Mouse (Mus musculus) olfactory bulb, adult 2 months (tissue): ENCODE results near the gene Tubgcp2.

Experiments
- CTCF ChIP-seq: fragments of 200-500 bp; IDR thresholded peaks from 2 replicates; pipeline ENCODE4 v1.5.1; 2012; ENCODE audit warnings: low read depth, mild to moderate bottlenecking, low read length, moderate library complexity; ENCODE audit not compliant: insufficient read depth
- POLR2A ChIP-seq: fragments of 200-500 bp; IDR thresholded peaks from 2 replicates; pipeline ENCODE4 v1.6.1; 2012; ENCODE audit warnings: mild to moderate bottlenecking, low read depth, low read length, moderate library complexity; ENCODE audit not compliant: insufficient read depth

DNA sequence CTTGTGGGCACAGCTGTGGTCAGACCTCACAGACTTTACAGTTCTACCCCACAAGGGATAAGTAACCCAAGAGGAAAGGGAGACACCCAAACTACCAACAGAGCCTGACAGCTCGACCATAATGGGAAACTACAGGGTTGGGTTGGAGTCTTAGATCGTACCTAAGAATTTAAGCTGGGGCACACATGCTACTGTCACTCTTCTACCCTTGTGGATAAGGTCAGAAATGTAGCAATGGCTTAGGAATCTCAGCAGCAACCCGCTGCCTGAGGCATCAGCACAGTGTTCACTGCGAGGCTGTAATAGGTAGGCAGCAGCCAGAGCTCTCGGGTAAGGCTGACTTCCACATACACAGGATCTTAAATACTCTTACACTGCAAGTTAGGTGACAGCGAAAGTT is 42.9 kb downstream of the Tubgcp2 start:
- TF ChIP-seq POLR2A, result no peak
- no peak for TF ChIP-seq CTCF
